Mouse (Mus musculus) limb, embryonic 14.5 days (tissue): ENCODE measurements around the gene Rbfox1. TPM values are rescaled to one million over a fixed set of nuclear protein-coding genes. Genes with fewer than 3 reads are reported as not detected.

Source experiments
- ATAC-seq: fragments of 200-750 bp; cut with Nextera tagmentation; 2 replicates; pipeline ENCODE4 v1.8.0; 2017; ENCODE audit warnings: low read depth, moderate number of reproducible peaks, moderate TSS enrichment; ENCODE audit not compliant: low FRiP score
- DNase-seq: peaks from one replicate; pipeline ENCODE4 v3.0.0-alpha.2; 2015; ENCODE audit warnings: low spot score
- H3K27ac ChIP-seq: fragments of 300-500 bp; sonication (generic); replicated peaks from 2 replicates; pipeline ENCODE4 v1.5.1; 2014; ENCODE audit warnings: low read depth, mild to moderate bottlenecking, low read length, moderate library complexity, mixed read lengths
- H3K27me3 ChIP-seq: fragments of 300-500 bp; sonication (generic); 2 replicates; pipeline ENCODE4 v1.6.1; 2014; ENCODE audit warnings: low read length, mixed read lengths; ENCODE audit not compliant: control insufficient read depth, insufficient read depth
- H3K36me3 ChIP-seq: fragments of 300-500 bp; sonication (generic); 2 replicates; pipeline ENCODE4 v1.6.1; 2014; ENCODE audit warnings: mild to moderate bottlenecking, low read length, moderate library complexity, mixed read lengths; ENCODE audit not compliant: control insufficient read depth, insufficient read depth
- H3K4me1 ChIP-seq: fragments of 300-500 bp; sonication (generic); 2 replicates; pipeline ENCODE4 v1.6.1; 2014; ENCODE audit warnings: antibody characterized with exemption, low read length, mixed read lengths; ENCODE audit not compliant: control insufficient read depth, insufficient read depth
- H3K4me2 ChIP-seq: fragments of 300-500 bp; sonication (generic); replicated peaks from 2 replicates; pipeline ENCODE4 v1.6.1; 2014; ENCODE audit warnings: low read depth, mild to moderate bottlenecking, low read length, moderate library complexity; ENCODE audit not compliant: severe bottlenecking
- H3K4me3 ChIP-seq: fragments of 300-500 bp; sonication (generic); replicated peaks from 2 replicates; pipeline ENCODE4 v1.5.1; 2014; ENCODE audit warnings: low read length
- H3K9ac ChIP-seq: fragments of 300-500 bp; sonication (generic); 2 replicates; pipeline ENCODE4 v1.6.1; 2014; ENCODE audit warnings: mild to moderate bottlenecking, low read depth, low read length, moderate library complexity; ENCODE audit not compliant: severe bottlenecking
- H3K9me3 ChIP-seq: fragments of 300-500 bp; sonication (generic); 2 replicates; pipeline ENCODE4 v1.6.1; 2016; ENCODE audit warnings: low read length; ENCODE audit not compliant: control insufficient read depth
- POLR2A ChIP-seq: fragments of 200-500 bp; IDR thresholded peaks from 2 replicates; pipeline ENCODE4 v1.8.0; 2012; ENCODE audit warnings: inconsistent platforms, mild to moderate bottlenecking, moderate library complexity, borderline replicate concordance; ENCODE audit not compliant: insufficient read depth, insufficient read length; ENCODE audit errors: extremely low read depth
- WGBS: fragments of 180-500 bp; shearing (Covaris S2); extraction: QIAGEN DNeasy Blood & Tissue Kit; methylation state at CpG from one replicate; pipeline ENCODE4 v1.1.7; 2014; 5-methylcytosine and 5-hydroxymethylcytosine counted together
- polyA plus RNA-seq, 2 experiments: library from polyadenylated mRNA; depleted of rRNA in 1 of 2; stranded (reverse) in 1 of 2; unstranded in 1 of 2; fragments of >200 nt; fragmentation: Nextera tagmentation in 1 of 2; extraction: Ambion mirVana in 1 of 2; gene quantifications; 2 replicates each; pipeline versions ENCODE4 v1.2.1 to v1.2.3; 2012 to 2014

Rbfox1 gene
- polyA plus RNA-seq, 2 experiments = 3.8 to 6.0 TPM

- Histone ChIP-seq H3K36me3 (no peaks in the 10 kb centered on the region), H3K27me3 (no peaks in the 10 kb centered on the region), H3K4me2 (no peak overlapping the region), H3K4me3 (no peak overlapping the region), H3K9ac (no peak overlapping the region), H3K9me3 (no peaks in the 10 kb centered on the region), H3K4me1 (no peaks in the 10 kb centered on the region), H3K27ac (no peak overlapping the region)
- no peak for TF ChIP-seq POLR2A
- no peak for DNase-seq
- WGBS = 71% methylated on average over 4 of the region's 4 CpGs
- ATAC-seq = no peak
Measured at GRCm38 (mm10) chr16:7092811-7093210, 1207.7 kb downstream of the Rbfox1 start.

GRCm38 (mm10) chr16:7093686-7094085 lies 1208.5 kb downstream of the Rbfox1 start:
- H3K4me3 ChIP-seq = no peak overlapping the region
- H3K4me1 ChIP-seq = no peaks in the 10 kb centered on the region
- H3K36me3 ChIP-seq = no peaks in the 10 kb centered on the region
- no peaks in the 10 kb centered on the region for H3K9me3 ChIP-seq
- H3K9ac ChIP-seq = no peak overlapping the region
- DNase-seq (no peak), ATAC-seq (no peak)
- 84% methylated on average over 3 of the region's 3 CpGs for WGBS
- no peak for TF ChIP-seq POLR2A
- H3K27me3 ChIP-seq = no peaks in the 10 kb centered on the region
- H3K27ac ChIP-seq = no peak overlapping the region
- no peak overlapping the region for H3K4me2 ChIP-seq

DNA sequence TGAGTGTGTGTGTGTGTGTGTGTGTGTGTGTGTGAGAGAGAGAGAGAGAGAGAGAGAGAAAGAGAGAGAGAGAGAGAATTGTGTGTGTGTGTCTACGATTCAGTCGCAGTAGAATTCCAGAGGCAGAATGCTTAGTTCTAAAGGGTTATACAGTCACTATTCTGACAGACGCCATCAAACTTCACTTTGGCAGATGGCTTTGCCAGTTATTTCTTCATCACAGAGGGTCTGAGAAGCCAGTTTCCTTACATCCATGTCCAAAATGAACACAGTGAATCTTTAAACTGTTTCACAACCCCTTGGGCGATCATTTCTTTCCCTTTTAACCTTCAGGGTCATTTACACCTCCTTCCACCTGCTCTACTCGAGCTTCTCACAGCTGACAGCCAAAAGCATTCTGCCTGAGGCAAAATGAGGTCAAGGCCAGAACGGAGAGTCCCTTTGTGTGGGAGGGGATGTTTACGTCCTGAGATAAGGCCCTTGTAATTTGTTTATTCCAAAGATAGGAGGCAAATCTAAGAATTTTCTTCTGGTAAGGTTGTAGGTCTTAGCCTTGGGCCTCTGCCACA lies 1209.1 kb downstream of the Rbfox1 start:
- ATAC-seq (no peak), DNase-seq (no peak)
- H3K9ac ChIP-seq = no peak overlapping the region

DNA sequence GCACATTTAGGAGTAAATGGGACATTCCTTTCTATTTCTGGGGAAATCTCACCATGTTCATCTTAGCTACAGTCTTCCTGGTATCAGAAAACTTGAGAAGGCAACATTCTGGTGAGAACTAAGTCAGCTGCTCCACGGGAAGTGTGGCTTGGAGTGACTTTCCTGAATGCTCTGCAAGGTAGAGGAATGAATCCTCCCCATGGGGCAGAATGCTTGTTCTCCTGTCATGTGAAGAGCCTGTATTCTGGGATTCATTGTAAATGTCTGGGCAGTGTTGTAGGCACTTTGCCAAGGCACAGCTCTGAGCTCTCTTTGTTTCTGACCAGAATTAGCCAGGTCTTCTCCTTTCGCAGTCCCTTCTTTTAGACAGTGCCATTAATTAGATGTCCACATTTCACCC lies 1211.9 kb downstream of the Rbfox1 start:
- ATAC-seq (no peak), DNase-seq (no peak)
- Histone ChIP-seq H3K4me2 (no peak overlapping the region), H3K27ac (no peak overlapping the region), H3K27me3 (no peaks in the 10 kb centered on the region), H3K9ac (no peak overlapping the region), H3K4me1 (no peaks in the 10 kb centered on the region), H3K4me3 (no peak overlapping the region), H3K36me3 (no peaks in the 10 kb centered on the region), H3K9me3 (no peaks in the 10 kb centered on the region)
- 83% methylated on average over 2 of the region's 2 CpGs for WGBS
- no peak for TF ChIP-seq POLR2A

More for the DNA sequence above, 1209.1 kb downstream of the Rbfox1 start:
- H3K27ac ChIP-seq = no peak overlapping the region
- H3K9me3 ChIP-seq = no peaks in the 10 kb centered on the region
- no peaks in the 10 kb centered on the region for H3K36me3 ChIP-seq
- no peaks in the 10 kb centered on the region for H3K27me3 ChIP-seq
- WGBS = 65% methylated on average over 7 of the region's 7 CpGs
- H3K4me2 ChIP-seq = no peak overlapping the region
- TF ChIP-seq POLR2A = no peak
- H3K4me1 ChIP-seq = no peaks in the 10 kb centered on the region
- no peak overlapping the region for H3K4me3 ChIP-seq

DNA sequence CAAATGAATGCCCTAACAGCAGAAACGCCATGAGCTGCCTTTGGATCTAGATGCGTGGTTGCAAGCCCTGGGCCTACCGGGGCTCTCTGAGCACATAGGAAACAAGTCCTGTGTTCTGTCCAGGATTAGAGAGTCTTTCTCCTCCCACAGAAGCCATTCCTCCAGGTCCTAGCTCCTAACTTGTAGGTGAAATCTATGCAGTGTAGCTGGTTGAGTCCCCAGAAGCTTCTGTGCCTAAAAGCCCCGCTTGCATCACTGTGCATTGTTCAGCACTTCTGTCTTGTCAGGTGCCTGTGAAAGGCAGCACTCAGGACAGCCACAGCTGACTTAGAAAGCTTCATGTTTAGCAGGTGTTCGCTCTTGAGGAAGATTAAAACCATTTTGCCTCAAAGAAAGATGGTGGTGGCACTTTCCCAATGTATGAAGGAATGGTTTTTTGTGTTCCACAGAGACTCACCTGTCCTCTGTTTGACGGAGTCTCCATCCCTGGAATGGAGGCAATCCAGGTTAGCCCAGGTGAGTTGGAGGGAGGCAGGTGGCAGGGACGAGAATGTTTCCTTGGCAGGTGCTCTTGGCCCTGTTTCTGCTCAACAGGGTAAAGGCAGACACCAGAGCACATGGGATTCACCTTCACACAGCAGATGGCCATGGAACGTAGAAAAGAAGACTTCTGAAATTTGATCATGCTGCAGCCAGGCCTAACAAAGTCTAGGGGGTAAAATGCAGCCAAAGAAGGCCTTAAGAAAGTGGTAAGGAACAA lies 1213.0 kb downstream of the Rbfox1 start:
- no peak for TF ChIP-seq POLR2A
- no peaks in the 10 kb centered on the region for H3K36me3 ChIP-seq
- DNase-seq = no peak
- 81% methylated on average over 8 of the region's 8 CpGs for WGBS
- H3K4me1 ChIP-seq = no peaks in the 10 kb centered on the region
- no peak overlapping the region for H3K27ac ChIP-seq
- no peaks in the 10 kb centered on the region for H3K9me3 ChIP-seq
- ATAC-seq = no peak
- no peak overlapping the region for H3K4me3 ChIP-seq
- no peaks in the 10 kb centered on the region for H3K27me3 ChIP-seq
- no peak overlapping the region for H3K4me2 ChIP-seq
- no peak overlapping the region for H3K9ac ChIP-seq
